Mouse (Mus musculus) liver, embryonic 14.5 days (tissue): ENCODE measurements around the gene Uqcrh. TPM values are rescaled to one million over a fixed set of nuclear protein-coding genes. Genes with fewer than 3 reads are reported as not detected.

ENCODE experiments used
- ATAC-seq: fragments of 200-750 bp; cut with Nextera tagmentation; 2 replicates; pipeline ENCODE4 v1.8.0; 2017; ENCODE audit warnings: moderate number of reproducible peaks, mild to moderate bottlenecking, moderate library complexity; ENCODE audit not compliant: insufficient read depth
- DNase-seq, 3 experiments: peaks; one replicate each; pipeline ENCODE4 v3.0.0-alpha.2; 2012 to 2013; ENCODE audit warnings: low read depth in 3 of 3, low spot score in 3 of 3
- H3K27ac ChIP-seq: fragments of 300-500 bp; sonication (generic); 2 replicates; pipeline ENCODE4 v1.5.1; 2014; ENCODE audit warnings: moderate library complexity, mild to moderate bottlenecking, control low read depth, inconsistent platforms
- H3K27me3 ChIP-seq: fragments of 300-500 bp; sonication (generic); 2 replicates; pipeline ENCODE4 v1.6.1; 2014; ENCODE audit warnings: mild to moderate bottlenecking, low read length, moderate library complexity; ENCODE audit not compliant: control insufficient read depth, insufficient read depth
- H3K36me3 ChIP-seq: fragments of 300-500 bp; sonication (generic); replicated peaks from 2 replicates; pipeline ENCODE4 v1.6.1; 2014; ENCODE audit warnings: low read depth; ENCODE audit not compliant: control insufficient read depth, insufficient read depth
- H3K4me1 ChIP-seq, 2 experiments: fragments of 200-500 bp in 1 of 2; fragments of 300-500 bp in 1 of 2; sonication (generic) in 1 of 2; replicated peaks; 2 replicates each; pipeline ENCODE4 v1.6.1; 2012 to 2014; ENCODE audit warnings: antibody characterized with exemption in 1 of 2, inconsistent platforms in 1 of 2, low read length in 1 of 2; ENCODE audit not compliant: control insufficient read depth in 2 of 2, insufficient read depth in 2 of 2
- H3K4me2 ChIP-seq: fragments of 300-500 bp; sonication (generic); 2 replicates; pipeline ENCODE4 v1.6.1; 2014; ENCODE audit warnings: low read depth, mild to moderate bottlenecking, control low read depth, moderate library complexity
- H3K4me3 ChIP-seq, 2 experiments: fragments of 200-500 bp in 1 of 2; fragments of 300-500 bp in 1 of 2; sonication (generic) in 1 of 2; 2 replicates each; pipeline ENCODE4 v1.5.1; 2012 to 2014; ENCODE audit warnings: low read depth in 2 of 2, low read length in 2 of 2, mild to moderate bottlenecking in 2 of 2, control low read depth in 1 of 2, inconsistent platforms in 1 of 2, moderate library complexity in 1 of 2; ENCODE audit not compliant: insufficient read depth in 1 of 2
- H3K9ac ChIP-seq: fragments of 300-500 bp; sonication (generic); replicated peaks from 2 replicates; pipeline ENCODE4 v1.6.1; 2014; ENCODE audit warnings: mild to moderate bottlenecking, control low read depth, moderate library complexity
- H3K9me3 ChIP-seq: fragments of 300-500 bp; sonication (generic); 2 replicates; pipeline ENCODE4 v1.6.1; 2016; ENCODE audit warnings: low read length, mixed read lengths; ENCODE audit not compliant: control insufficient read depth
- CTCF ChIP-seq: IDR thresholded peaks from 2 replicates; pipeline ENCODE4 v1.5.1; 2016; ENCODE audit warnings: antibody characterized with exemption, low read depth, control low read depth
- EP300 ChIP-seq: IDR thresholded peaks from 2 replicates; pipeline ENCODE4 v1.6.1; 2016; ENCODE audit warnings: antibody characterized with exemption, low read depth
- WGBS: fragments of 180-500 bp; shearing (Covaris S2); extraction: QIAGEN DNeasy Blood & Tissue Kit; methylation state at CpG from one replicate; pipeline ENCODE4 v1.1.7; 2014; ENCODE audit not compliant: insufficient replicate concordance; 5-methylcytosine and 5-hydroxymethylcytosine counted together
- polyA plus RNA-seq, 2 experiments: library from polyadenylated mRNA; depleted of rRNA in 1 of 2; stranded (reverse) in 1 of 2; unstranded in 1 of 2; fragments of >200 nt; fragmentation: Nextera tagmentation in 1 of 2; extraction: Ambion mirVana in 1 of 2; gene quantifications; 2 replicates each; pipeline versions ENCODE4 v1.2.1 to v1.2.3; 2012 to 2014

Uqcrh gene
- polyA plus RNA-seq, 2 experiments = 298 to 426 TPM

- WGBS = 0% methylated on average over 1 of the region's 1 CpGs
- H3K9me3 ChIP-seq = no peaks in the 10 kb centered on the region
- H3K27me3 ChIP-seq = no peaks in the 10 kb centered on the region
- no peak overlapping the region for H3K4me2 ChIP-seq
- no peak overlapping the region for H3K27ac ChIP-seq
- H3K9ac ChIP-seq = no peak overlapping the region
- peaks cover 5 to 9% of the 10 kb centered on the region in 2 experiments for H3K4me1 ChIP-seq
- H3K4me3 ChIP-seq = no peak overlapping the region
- no peaks in the 10 kb centered on the region for H3K36me3 ChIP-seq
- TF ChIP-seq EP300 (no peak), CTCF (0 out of 2 replicates have a peak, but pooled peaks have one; percentile 28)
- DNase-seq (no peak), ATAC-seq (no peak)
These were observed 17.3 kb downstream of the Uqcrh start for GRCm38 (mm10) chr4:116057559-116057958.

- ATAC-seq (peak; percentile 96), DNase-seq (peak; percentile 80 to 89 (median 81))
- peaks cover 8 to 13% of the 10 kb centered on the region in 2 experiments for H3K4me1 ChIP-seq
- TF ChIP-seq EP300 = 0 out of 2 replicates have a peak, but pooled peaks have one; percentile 18
- TF ChIP-seq CTCF = no peak
- peak within 1 kb of the TSS; percentile 77 for H3K9ac ChIP-seq
- WGBS = 1% methylated on average over 35 of the region's 35 CpGs
- H3K27ac ChIP-seq = peak within 1 kb of the TSS; percentile 93
- H3K27me3 ChIP-seq = no peaks in the 10 kb centered on the region
- peak within 1 kb of the TSS; percentile 90 for H3K4me2 ChIP-seq
- H3K36me3 ChIP-seq = no peaks in the 10 kb centered on the region
- no peaks in the 10 kb centered on the region for H3K9me3 ChIP-seq
- peak within 1 kb of the TSS; percentile 66 to 91 for H3K4me3 ChIP-seq
These were observed 21.4 kb downstream of the Uqcrh start, which contains the start of gene Nsun4 for GRCm38 (mm10) chr4:116053399-116053961. Gene Nsun4 (minus strand): TSS chr4:116053876.

- 9% methylated on average over 22 of the region's 22 CpGs for WGBS
- Histone ChIP-seq H3K4me2 (peak overlapping the region; percentile 90), H3K4me3 (peak overlapping the region; percentile 66 to 91), H3K27ac (peak overlapping the region; percentile 93), H3K9me3 (no peaks in the 10 kb centered on the region), H3K4me1 (peaks cover 8 to 13% of the 10 kb centered on the region in 2 experiments), H3K27me3 (no peaks in the 10 kb centered on the region), H3K36me3 (no peaks in the 10 kb centered on the region; the same call in 1 of the 2 replicates), H3K9ac (peak overlapping the region; percentile 77)
- DNase-seq = peak in 1 of 3 experiments; percentile 24
- ATAC-seq = peak; percentile 21; the same call in 1 of the 2 replicates
- TF ChIP-seq CTCF (peak; percentile 43), EP300 (no peak)
These were observed 22.2 kb downstream of the Uqcrh start for GRCm38 (mm10) chr4:116052526-116053293.

- Histone ChIP-seq H3K4me3 (no peak overlapping the region), H3K9me3 (no peaks in the 10 kb centered on the region), H3K4me1 (peaks cover 8 to 9% of the 10 kb centered on the region in 2 experiments), H3K27ac (no peak overlapping the region), H3K4me2 (no peak overlapping the region), H3K36me3 (no peaks in the 10 kb centered on the region; the same call in 1 of the 2 replicates), H3K9ac (no peak overlapping the region), H3K27me3 (no peaks in the 10 kb centered on the region)
- WGBS = 73% methylated on average over 3 of the region's 3 CpGs
- ATAC-seq (no peak), DNase-seq (no peak)
- TF ChIP-seq CTCF (no peak), EP300 (no peak)
These were observed 25.7 kb downstream of the Uqcrh start for GRCm38 (mm10) chr4:116049211-116049610.
